Mouse (Mus musculus) adrenal gland, postnatal 4 days (tissue): ENCODE data around the gene Cd151. TPM values are rescaled to one million over a fixed set of nuclear protein-coding genes. Genes with fewer than 3 reads are reported as not detected.
"Not testable (repeated sequence)": the region's sequence is repeated elsewhere in the genome, so short reads cannot be mapped to it uniquely, and the experiment has no call there.

ENCODE experiments used
- DNase-seq, 2 experiments: peaks; one replicate each; pipeline ENCODE4 v3.0.0; 2021 to 2022; ENCODE audit warnings: low spot score in 2 of 2, mixed read lengths in 2 of 2
- total RNA-seq, 2 experiments: library from RNA; stranded (reverse); gene quantifications; 2 replicates each; pipeline ENCODE4 v1.2.3; 2021

Cd151 gene
- total RNA-seq, 2 experiments from 2014 or later = 209 to 215 TPM

DNA sequence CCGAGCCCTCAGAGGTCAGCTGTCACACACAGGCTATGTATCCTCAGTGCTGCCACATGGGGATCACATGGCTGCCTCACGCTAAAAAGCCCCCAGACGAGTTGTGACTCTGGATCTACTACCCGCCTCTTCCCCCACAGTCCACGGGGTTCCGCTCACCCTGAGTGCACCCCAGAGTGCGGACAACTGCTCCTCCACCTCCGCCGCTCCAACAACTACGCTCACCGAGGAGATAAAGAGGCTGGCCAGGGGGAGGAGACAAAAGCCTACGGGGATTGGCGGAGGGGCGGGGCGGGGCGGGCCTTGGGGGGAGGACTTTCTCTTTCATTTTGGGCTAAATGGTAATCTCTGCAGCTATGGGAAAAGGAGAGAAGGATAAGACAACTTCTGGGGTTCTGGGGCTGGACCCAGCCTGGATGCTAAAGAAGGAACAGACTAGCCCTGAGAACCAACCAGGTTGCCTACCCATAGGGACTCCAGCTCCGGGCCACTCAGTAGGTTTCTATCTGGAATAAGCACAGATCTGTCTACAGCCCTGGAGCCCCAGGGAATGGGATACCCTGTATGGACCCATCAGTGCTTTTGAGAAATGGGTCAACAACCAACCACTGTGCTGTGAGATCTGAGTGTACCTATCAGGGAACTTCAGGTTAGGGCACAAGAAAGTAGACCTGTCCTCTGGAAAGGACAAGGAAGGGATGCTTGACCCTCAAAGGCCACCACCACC lies 31.9 kb upstream of the Cd151 start:
- DNase-seq = no peak

- DNase-seq = no peak
Observed at GRCm38 (mm10) chr7:141435856-141436522, 31.2 kb upstream of the Cd151 start.

DNA sequence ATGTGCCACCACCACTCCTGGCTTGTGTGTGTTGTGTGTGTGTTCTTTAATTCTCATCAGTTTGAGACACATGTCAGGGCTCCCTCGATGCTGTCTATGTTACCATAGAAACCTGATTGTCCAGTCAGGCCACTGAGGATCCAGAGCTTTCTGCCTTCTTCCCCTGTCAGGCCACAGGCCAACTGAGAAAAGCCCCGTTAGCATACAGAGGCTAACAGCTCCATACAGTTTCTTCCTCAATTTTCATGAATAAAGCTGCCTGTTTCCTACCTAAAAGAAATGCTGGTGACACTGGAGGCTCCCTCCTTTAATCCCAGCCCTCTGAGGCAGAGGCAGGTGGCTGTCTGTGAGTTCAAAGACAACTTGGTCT lies 30.7 kb upstream of the Cd151 start:
- no peak for DNase-seq

- DNase-seq = peak; percentile 64 to 70
Observed at GRCm38 (mm10) chr7:141437178-141438120, 29.7 kb upstream of the Cd151 start, which contains the start of gene Slc25a22. Slc25a22 (minus strand) TSS chr7:141437892.

DNA sequence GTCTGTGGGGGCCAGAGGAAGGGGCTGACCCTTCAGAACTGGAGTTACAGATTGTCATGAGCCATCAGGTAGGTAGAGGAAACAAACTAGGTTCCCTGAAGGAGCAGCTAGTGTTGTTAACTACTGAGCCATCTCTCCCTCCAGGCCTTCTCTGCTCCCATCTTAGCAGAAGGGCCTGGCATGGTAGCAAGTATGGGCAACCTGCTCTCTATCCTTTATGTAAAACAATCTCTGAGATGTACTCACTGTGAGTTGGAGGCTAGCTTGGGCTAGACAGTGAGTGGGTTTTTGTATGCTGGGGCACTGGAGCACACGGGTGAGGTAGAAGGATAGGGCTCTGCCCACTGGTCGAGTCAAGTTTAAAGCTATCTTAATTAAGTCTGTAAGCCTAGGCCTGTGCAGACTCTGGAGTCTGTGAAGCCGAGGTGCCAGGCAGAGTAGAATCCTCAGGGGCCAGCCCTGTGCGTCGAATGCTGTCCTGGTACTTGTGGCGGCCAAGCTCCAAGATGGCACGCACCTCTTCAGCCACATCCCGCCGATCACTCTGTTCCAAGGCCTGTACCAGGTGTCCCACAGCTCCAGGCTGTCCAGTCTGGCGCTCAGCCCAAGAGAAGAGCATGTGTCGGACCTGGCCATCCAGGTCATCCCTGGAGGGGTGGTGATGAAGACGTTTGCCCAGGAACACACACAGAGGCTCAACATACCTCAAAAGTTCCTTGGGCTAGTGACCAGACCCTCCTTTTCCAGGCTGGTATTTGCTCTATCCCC lies 28.8 kb upstream of the Cd151 start:
- DNase-seq = no peak

DNA sequence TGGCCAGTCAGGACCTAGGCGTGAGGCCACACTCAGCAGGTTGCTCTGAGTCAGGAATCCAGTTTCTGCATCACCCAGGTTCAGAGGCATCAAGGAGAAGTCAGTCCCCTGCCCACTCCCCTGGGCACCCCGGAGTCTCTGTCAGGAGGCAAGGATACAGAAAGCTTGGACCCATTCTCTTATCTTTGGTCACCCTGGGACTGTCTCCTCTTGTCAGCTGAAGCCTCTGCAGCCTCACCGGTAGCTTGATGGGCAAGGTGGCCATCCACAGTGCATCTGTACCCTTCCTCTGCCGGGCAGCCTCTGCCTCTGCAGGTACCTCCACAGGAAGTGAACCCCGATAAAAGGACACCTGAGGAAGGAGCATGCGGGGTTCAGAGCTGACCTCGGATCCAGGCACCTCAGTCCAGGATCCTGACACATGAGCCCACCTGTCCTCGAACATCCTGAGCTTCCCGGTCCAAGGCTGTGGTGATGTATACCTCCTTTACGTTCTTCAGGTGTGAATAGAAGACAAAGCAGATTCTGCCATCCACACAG lies 28.0 kb upstream of the Cd151 start:
- DNase-seq = no peak

- no peak for DNase-seq
Observed at GRCm38 (mm10) chr7:141439811-141440210, 27.4 kb upstream of the Cd151 start.

DNA sequence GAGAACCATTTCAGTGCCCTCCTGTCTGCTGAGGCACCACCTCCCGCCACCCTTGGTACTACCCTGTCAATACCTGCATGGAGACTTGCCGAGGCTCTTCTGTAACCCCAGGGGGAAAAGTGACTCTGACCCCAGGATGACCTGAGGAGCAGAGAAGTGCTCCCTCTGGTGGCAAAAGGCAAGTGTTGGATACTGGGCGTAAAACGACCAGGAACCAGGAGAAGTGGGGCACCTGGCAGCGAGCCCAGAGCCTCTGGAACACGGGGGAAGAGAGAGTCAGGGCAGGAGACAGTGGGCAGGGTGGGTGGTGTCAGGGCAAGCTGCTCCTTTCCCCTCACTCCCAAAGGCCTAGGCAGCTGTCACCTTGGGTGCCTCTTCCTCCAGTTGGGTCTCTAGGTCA lies 26.6 kb upstream of the Cd151 start:
- peak in 1 of 2 experiments; percentile 47 for DNase-seq

GRCm38 (mm10) chr7:141441460-141441859 lies 25.7 kb upstream of the Cd151 start:
- DNase-seq = no peak

DNA sequence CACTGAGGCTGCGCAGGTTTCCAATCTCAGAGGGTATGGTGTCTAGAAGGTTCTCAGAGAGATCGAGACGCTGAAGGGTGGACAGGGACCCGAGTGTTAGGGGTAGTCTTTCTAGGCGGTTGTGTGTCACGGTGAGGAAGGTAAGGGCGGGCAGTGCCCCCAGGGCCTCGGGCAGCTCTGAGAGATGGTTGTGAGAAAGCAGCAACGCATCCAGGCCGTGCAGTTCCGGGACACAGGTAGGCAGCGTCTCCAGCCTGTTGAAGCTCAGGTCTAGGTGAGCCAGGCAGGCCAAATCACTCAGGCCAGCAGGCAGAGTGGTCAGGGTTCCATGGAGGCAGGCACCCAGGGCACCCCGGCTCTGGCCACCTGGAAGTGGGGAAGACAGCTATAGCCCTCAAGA lies 25.0 kb upstream of the Cd151 start:
- DNase-seq = no peak

GRCm38 (mm10) chr7:141443081-141443821 lies 23.9 kb upstream of the Cd151 start:
- no peak for DNase-seq

DNA sequence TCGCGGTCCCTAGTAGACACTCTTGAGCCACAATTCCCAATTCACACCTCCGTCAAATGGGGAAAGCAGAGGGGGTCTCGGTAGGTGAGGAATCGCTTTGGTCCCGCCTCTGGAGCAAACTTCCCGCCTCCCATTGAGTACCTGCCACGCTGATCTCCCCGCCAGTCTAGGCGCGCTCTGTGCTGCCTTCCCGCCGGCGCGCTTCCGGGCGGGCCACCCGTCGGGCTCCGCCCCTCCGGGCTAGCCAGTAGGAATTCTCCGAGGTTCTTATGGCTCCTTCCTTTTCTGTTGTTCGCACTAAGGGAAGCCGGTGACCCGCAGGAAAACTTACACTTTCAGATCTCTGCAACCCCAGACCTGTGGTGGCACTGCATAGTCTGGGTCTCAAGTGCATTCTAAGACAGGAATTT lies 23.4 kb upstream of the Cd151 start, which contains the start of gene Pidd1:
Gene Pidd1, minus strand, starts transcription at position 198 of the 410 bp plus-strand sequence.
- DNase-seq = peak in 1 of 2 experiments; percentile 37

GRCm38 (mm10) chr7:141446374-141446773 lies 20.8 kb upstream of the Cd151 start:
- not testable (repeated sequence) for DNase-seq

DNA sequence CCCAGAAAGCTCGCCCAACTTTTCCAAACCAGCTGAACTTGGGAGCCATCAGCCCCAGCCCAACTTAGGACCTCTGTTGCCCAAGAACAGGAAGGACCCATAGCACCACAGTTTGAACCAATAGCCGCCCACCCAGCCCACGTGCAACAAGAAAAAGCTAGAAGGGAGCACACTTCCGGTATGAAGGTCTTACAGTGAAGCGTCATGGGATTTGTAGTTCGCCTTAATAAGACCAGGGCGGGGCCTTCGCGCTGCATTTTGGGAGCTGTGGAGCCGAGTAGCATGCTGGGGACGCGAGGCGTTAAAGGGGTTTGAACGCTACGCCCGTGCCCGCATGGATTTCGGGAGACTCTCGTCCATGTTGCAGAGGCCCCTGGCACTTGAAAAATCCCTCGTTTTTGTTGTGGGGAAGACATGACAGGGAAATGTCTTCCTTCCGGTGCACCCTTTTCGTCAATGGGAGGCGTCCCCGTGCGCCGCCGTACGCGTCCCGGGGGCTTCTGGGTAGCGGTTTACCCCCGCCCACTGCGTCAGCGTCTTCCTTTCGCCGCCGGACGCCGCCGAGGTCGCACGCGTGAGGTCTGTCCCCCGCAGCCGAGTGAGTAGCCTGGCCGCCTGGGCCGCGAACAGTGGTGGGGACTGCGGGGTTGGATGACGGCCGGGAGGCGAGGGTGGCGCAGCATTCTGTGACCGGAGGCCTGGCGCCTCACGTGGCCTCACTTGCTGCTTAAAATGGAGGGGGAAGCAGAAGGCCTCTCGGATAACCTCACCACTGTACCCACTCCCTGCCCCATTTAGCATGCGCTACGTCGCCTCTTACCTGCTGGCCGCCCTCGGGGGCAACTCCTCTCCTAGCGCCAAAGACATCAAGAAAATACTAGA lies 19.8 kb upstream of the Cd151 start, which contains the start of gene Rplp2:
Gene Rplp2, plus strand, starts transcription at position 261 of the 882 bp plus-strand sequence.
- peak; percentile 89 for DNase-seq

DNA sequence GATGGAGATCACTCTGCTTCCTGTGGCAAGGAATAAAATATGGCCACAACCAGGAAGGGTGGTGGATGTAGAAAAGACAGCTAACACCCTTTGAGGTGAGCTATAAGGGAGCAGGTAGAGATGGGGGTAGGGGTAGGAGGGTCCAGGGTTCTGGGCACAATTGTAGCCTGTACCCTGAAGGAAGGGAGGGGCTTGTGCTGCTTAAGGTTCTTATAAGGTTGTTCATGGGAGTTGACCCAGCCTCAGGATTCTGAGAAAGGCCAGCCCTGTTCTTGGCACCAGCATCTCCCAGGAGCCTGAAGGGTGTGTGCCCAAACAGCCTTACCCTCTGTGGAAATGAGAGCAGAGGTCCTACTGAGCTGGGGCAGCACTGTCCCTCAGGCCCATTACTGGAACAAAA lies 15.3 kb upstream of the Cd151 start:
- no peak for DNase-seq

- no peak for DNase-seq
Observed at GRCm38 (mm10) chr7:141453636-141454035, 13.6 kb upstream of the Cd151 start.

DNA sequence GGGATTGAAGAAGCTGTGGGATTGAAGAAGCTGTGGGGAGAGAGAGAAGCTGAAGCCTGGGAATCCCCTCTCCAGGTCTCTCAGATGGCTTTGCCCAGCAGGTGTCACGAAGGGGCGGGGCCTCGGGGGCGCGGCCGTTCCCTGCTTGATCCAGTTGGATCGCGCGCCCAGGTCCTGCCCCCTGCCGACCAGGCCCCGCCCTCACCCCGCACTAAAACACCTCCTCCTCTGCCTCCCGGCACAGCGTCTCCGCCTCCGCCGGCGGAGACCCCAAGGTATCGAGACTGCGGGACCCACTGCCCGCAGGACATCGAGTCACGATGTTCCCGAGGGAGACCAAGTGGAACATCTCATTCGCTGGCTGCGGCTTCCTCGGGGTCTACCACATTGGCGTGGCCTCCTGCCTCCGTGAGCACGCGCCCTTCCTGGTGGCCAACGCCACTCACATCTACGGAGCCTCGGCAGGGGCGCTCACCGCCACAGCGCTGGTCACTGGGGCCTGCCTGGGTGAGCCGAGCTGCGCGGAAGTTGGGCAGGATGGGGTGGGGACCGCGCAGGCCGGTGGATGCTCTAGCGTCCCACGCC lies 12.1 kb upstream of the Cd151 start, which contains the start of gene Pnpla2:
Gene Pnpla2, plus strand, starts transcription at position 232 of the 585 bp plus-strand sequence.
- DNase-seq = peak; percentile 90 to 91
